Mouse (Mus musculus) heart, adult 2 months (tissue): ENCODE data around the gene Krt76.

Experiments
- CTCF ChIP-seq: fragments of 200-600 bp; IDR thresholded peaks from 2 replicates; pipeline ENCODE4 v1.8.1; 2022; ENCODE audit warnings: antibody characterized with exemption, mild to moderate bottlenecking, moderate library complexity
- EP300 ChIP-seq: fragments of 200-500 bp; IDR thresholded peaks from 2 replicates; pipeline ENCODE4 v1.6.1; 2011; ENCODE audit warnings: low read depth, low read length, control low read depth; ENCODE audit not compliant: insufficient read depth
- POLR2A ChIP-seq: fragments of 200-500 bp; IDR thresholded peaks from 2 replicates; pipeline ENCODE4 v1.6.1; 2011; ENCODE audit warnings: mild to moderate bottlenecking, low read depth, low read length, control low read depth; ENCODE audit not compliant: insufficient read depth

GRCm38 (mm10) chr15:101845971-101846403, 46.7 kb downstream of the Krt76 start:
- TF ChIP-seq CTCF (no peak), POLR2A (no peak), EP300 (no peak)
